In the genomic region with DNA sequence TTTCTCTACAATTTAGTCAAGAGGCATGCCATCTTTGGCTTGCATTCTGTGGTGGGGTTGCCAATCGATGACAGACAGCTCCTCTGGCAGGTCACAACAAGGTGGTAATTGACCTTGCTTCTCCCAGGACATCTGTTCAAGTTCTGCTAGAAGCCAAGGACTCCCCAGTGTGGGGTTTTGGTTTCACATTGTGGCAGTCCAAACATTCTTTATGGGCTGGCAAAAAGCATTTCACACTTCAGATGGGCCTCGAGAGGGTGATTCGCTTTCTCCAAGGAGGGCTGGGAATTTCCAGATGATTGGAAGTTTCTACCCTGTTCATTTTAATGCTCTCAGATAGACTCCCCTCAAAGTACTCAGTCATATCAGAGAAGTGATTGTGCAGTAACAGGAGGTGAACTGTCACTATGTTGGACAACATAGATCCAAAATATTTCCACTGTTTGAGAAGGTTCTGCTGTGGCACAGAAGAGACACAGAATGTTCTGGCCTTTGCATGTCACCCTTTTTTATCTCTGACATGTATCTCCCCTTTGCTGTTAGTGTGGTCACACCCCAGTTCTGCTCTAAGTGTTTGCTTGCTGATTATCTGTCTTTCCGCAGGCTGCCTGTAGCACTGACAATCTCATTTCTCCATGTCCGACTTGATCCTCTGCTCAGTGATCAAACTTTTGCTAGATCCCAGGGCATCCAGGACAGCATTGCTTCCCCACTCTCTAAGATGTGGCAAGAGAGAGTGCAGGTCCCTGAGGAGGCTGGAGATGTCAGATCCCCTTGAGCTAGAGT, we compare ENCODE assay signal across 17 mouse cellular contexts.
A peak's percentile ranks its signal among the peaks of the same experiment; 100 is the strongest.
DNase-seq lines count a peak whose midpoint lies in the region; ATAC-seq lines count a peak whose summit lies in the region.
"Had no signal": no experiment of that assay in that cellular context is flagged by ENCODE, and none has a peak within 500 bp of the region (broad histone marks: within the 10 kb centered on the region; RNA-seq: fewer than 3 reads in every experiment).

No protein-coding gene starts in this region.

- ATAC-seq in cerebellum, adult (ENCODE audit: insufficient number of reproducible peaks, low FRiP score, low TSS enrichment): no peak
- ATAC-seq in liver, embryonic 13.5 days (ENCODE audit: low read depth): peak; percentile 84
- no peak for ATAC-seq in erythroblast, adult 5-6 weeks (replicated peaks; ENCODE audit: low FRiP score, poor library complexity, severe bottlenecking)
- ATAC-seq: intestine, embryonic 15.5 days; midbrain, embryonic 15.5 days had no signal

- WGBS in liver, embryonic 13.5 days (ENCODE audit: insufficient replicate concordance): 48% methylated on average over 5 of the region's 5 CpGs

- H3K9me3 ChIP-seq in liver, embryonic 13.5 days (replicated peaks): no peaks in the 10 kb centered on the region
- H3K9me3 ChIP-seq: hindbrain, embryonic 10.5 days; intestine, embryonic 15.5 days; midbrain, embryonic 15.5 days had no signal

- H3K4me3 ChIP-seq in liver, embryonic 13.5 days (replicated peaks): no peak overlapping the region
- H3K4me3 ChIP-seq: erythroblast, embryonic 14.5 days; gastrocnemius, adult 2 months; hindbrain, embryonic 10.5 days; intestine, embryonic 15.5 days; layer of hippocampus, adult 2 months; midbrain, embryonic 15.5 days had no signal

- H3K27me3 ChIP-seq in liver, embryonic 13.5 days: no peaks in the 10 kb centered on the region
- H3K27me3 ChIP-seq: intestine, embryonic 15.5 days; midbrain, embryonic 15.5 days had no signal

- H3K27ac ChIP-seq in liver, embryonic 13.5 days: no peak overlapping the region
- H3K27ac ChIP-seq: gastrocnemius, adult 2 months; hindbrain, embryonic 10.5 days; intestine, embryonic 15.5 days; layer of hippocampus, adult 2 months; midbrain, embryonic 15.5 days had no signal

- H3K9ac ChIP-seq in liver, embryonic 13.5 days: no peak overlapping the region
- H3K9ac ChIP-seq: intestine, embryonic 15.5 days; midbrain, embryonic 15.5 days had no signal

- H3K4me2 ChIP-seq in liver, embryonic 13.5 days: no peak overlapping the region
- H3K4me2 ChIP-seq: heart, embryonic 11.5 days; intestine, embryonic 15.5 days; midbrain, embryonic 15.5 days had no signal

- H3K4me1 ChIP-seq in liver, embryonic 13.5 days (replicated peaks): peaks cover 13% of the 10 kb centered on the region
- H3K4me1 ChIP-seq: hindbrain, embryonic 10.5 days; intestine, embryonic 15.5 days; midbrain, embryonic 15.5 days had no signal

- DNase-seq in cerebellum, adult 11 months: peak; percentile 12
- DNase-seq in 3134 (ENCODE audit: extremely low read depth, insufficient read length, low spot score) (peak; percentile 57), adipocyte (ENCODE audit: low spot score) (no peak)
- peak; percentile 11 for DNase-seq in cerebellum, adult 8-10 months
- peak; percentile 4 for DNase-seq in liver, embryonic 13.5 days
- no peak for DNase-seq in embryo, embryonic 9.5 days (ENCODE audit: extremely low spot score)
- DNase-seq: adrenal gland, adult 8-10 months; gastrocnemius, adult 2 months; right cerebral cortex, postnatal 4 days had no signal

- H3K36me3 ChIP-seq in liver, embryonic 13.5 days: no peaks in the 10 kb centered on the region
- H3K36me3 ChIP-seq: hindbrain, embryonic 10.5 days; intestine, embryonic 15.5 days; midbrain, embryonic 15.5 days had no signal

Comparison
In these comparisons a context has a peak if more than half of its experiments do, and no peak if none do; other contexts are left out.
1. DNase-seq: peak in cerebellum, adult 11 months (single experiment), 3134 (single experiment), cerebellum, adult 8-10 months (single experiment) and liver, embryonic 13.5 days (single experiment); none in embryo, embryonic 9.5 days (single experiment) and adipocyte (single experiment).